Mouse (Mus musculus) testis, adult 2 months (tissue): Measurements from ENCODE around the gene Spcs2. TPM values are rescaled to one million over a fixed set of nuclear protein-coding genes. Genes with fewer than 3 reads are reported as not detected.

ENCODE experiments used
- H3K27ac ChIP-seq: fragments of 200-500 bp; 2 replicates; pipeline ENCODE4 v1.5.1; 2012; ENCODE audit warnings: low read depth, low read length; ENCODE audit not compliant: control insufficient read depth, insufficient read depth
- H3K27me3 ChIP-seq: fragments of 200-500 bp; 2 replicates; pipeline ENCODE4 v1.6.1; 2012; ENCODE audit warnings: mild to moderate bottlenecking, low read length, moderate library complexity; ENCODE audit not compliant: control insufficient read depth, insufficient read depth
- H3K36me3 ChIP-seq: fragments of 200-500 bp; 2 replicates; pipeline ENCODE4 v1.6.1; 2012; ENCODE audit warnings: mild to moderate bottlenecking, low read length; ENCODE audit not compliant: control insufficient read depth, insufficient read depth
- H3K4me1 ChIP-seq: fragments of 200-500 bp; 2 replicates; pipeline ENCODE4 v1.6.1; 2012; ENCODE audit warnings: low read length; ENCODE audit not compliant: control insufficient read depth, insufficient read depth
- H3K4me3 ChIP-seq: fragments of 200-500 bp; 2 replicates; pipeline ENCODE4 v1.5.1; 2012; ENCODE audit warnings: low read depth, mild to moderate bottlenecking, low read length, moderate library complexity, mixed read lengths; ENCODE audit not compliant: control insufficient read depth
- CTCF ChIP-seq: fragments of 200-500 bp; IDR thresholded peaks from 2 replicates; pipeline ENCODE4 v1.5.1; 2012; ENCODE audit warnings: low read depth, mild to moderate bottlenecking, inconsistent platforms, low read length, moderate library complexity; ENCODE audit not compliant: control insufficient read depth, insufficient read depth, insufficient replicate concordance
- POLR2A ChIP-seq: fragments of 200-500 bp; IDR thresholded peaks from 2 replicates; pipeline ENCODE4 v1.6.1; 2012; ENCODE audit warnings: low read depth, mild to moderate bottlenecking, inconsistent platforms, low read length, moderate library complexity; ENCODE audit not compliant: control insufficient read depth
- polyA plus RNA-seq: library from polyadenylated mRNA; depleted of rRNA; stranded (reverse); fragments of >200 nt; gene quantifications from 2 replicates; pipeline ENCODE4 v1.2.3, GENCODE M21; 2012

Gene Spcs2
- polyA plus RNA-seq, 1 experiment, result 204 TPM

DNA sequence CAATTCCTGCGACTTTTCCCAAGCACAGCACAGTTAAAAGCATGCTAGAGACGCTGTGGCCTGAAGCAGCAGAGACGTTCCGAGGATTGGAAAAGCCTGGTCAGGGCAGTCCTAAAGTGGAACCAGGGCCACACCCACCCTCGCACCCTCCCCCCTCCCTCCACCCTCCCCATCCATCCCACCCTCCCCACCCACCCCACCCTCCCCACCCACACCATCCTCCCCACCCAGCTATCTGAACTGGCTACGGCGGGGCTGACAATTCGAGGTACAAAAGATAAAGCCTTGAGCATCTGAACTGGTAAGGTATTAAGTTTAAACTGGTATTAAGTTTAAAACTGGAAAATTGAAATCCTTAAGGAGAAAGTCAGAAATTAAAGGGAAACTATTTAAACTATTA lies 59.7 kb downstream of the Spcs2 start:
- H3K27ac ChIP-seq, result no peak overlapping the region
- no peaks in the 10 kb centered on the region for H3K36me3 ChIP-seq
- no peaks in the 10 kb centered on the region for H3K4me1 ChIP-seq
- H3K27me3 ChIP-seq, result no peaks in the 10 kb centered on the region
- TF ChIP-seq POLR2A, result no peak
- H3K4me3 ChIP-seq, result no peak overlapping the region

DNA sequence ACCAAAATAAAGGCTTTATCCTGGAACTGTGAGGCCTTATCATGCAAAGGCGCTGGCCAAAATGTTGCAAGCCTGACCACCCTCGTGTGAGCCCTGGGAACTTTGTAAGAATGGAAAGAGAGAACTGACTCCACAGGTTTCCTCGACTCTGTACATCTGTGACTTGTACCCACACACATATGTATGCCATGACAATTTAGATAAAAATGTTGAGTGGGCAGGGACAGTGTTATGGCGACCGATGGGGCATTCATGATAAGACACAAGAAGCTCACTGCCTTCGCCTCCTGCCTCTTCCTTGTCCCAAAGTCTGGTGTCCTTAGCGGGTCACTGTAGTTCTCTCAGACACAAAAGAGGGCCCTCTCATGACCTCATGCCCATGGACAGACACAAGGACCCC lies 64.1 kb downstream of the Spcs2 start:
- no peak for TF ChIP-seq CTCF
- no peak for TF ChIP-seq POLR2A
- Histone ChIP-seq H3K4me1 (no peaks in the 10 kb centered on the region; the same call in 1 of the 2 replicates), H3K36me3 (no peaks in the 10 kb centered on the region), H3K27ac (no peak overlapping the region), H3K4me3 (no peak overlapping the region), H3K27me3 (no peaks in the 10 kb centered on the region)

DNA sequence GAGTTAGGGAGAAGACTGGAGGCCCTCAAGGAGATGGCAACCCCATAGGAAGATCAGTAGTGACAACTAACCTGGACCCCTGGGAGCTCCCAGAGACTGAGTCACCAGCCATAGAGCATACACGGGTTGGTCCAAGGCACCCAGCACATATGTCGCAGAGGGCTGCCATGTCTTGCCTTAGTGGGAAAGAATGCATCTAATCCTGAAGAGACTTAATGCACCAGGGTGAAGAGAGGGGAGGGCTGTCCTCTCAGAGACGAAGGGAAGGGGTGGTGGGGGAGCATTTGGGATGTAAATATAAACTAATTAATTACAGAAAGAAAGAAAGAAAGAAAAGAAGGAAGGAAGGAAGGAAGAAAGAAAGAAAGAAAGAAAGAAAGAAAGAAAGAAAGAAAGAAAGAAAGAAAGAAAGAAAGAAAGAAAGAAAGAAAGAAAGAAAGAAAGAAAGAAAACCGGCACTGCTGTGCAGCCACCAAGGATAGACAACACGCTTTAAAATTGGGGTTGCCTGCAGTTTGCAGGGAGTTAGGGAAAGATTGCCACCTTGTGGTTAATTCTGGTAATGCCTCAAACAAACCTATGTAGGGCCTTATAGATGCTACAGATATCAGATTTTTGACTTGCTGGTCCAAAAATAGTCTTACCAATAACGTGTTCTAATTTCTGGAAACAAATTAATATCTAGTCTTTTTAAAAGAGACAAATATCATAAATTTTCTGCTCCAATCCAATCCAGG lies 65.2 kb downstream of the Spcs2 start:
- H3K27ac ChIP-seq, result no peak overlapping the region

GRCm38 (mm10) chr7:99797261-99797660 lies 66.0 kb downstream of the Spcs2 start:
- TF ChIP-seq POLR2A (no peak), CTCF (no peak)
- Histone ChIP-seq H3K4me3 (no peak overlapping the region), H3K27ac (no peak overlapping the region), H3K36me3 (no peaks in the 10 kb centered on the region), H3K27me3 (no peaks in the 10 kb centered on the region), H3K4me1 (no peaks in the 10 kb centered on the region; the same call in 1 of the 2 replicates)

More for the DNA sequence above, 65.2 kb downstream of the Spcs2 start:
- no peak overlapping the region for H3K4me3 ChIP-seq
- TF ChIP-seq POLR2A (no peak), CTCF (no peak)
- no peaks in the 10 kb centered on the region for H3K27me3 ChIP-seq
- no peaks in the 10 kb centered on the region; the same call in 1 of the 2 replicates for H3K4me1 ChIP-seq
- H3K36me3 ChIP-seq, result no peaks in the 10 kb centered on the region

GRCm38 (mm10) chr7:99796471-99796870 lies 66.8 kb downstream of the Spcs2 start:
- Histone ChIP-seq H3K4me1 (no peaks in the 10 kb centered on the region; the same call in 1 of the 2 replicates), H3K27me3 (no peaks in the 10 kb centered on the region), H3K27ac (no peak overlapping the region), H3K4me3 (no peak overlapping the region), H3K36me3 (no peaks in the 10 kb centered on the region)
- no peak for TF ChIP-seq CTCF
- TF ChIP-seq POLR2A, result no peak

- no peak overlapping the region for H3K27ac ChIP-seq
- no peaks in the 10 kb centered on the region for H3K36me3 ChIP-seq
- no peaks in the 10 kb centered on the region for H3K27me3 ChIP-seq
- H3K4me3 ChIP-seq, result no peak overlapping the region
- no peaks in the 10 kb centered on the region; the same call in 1 of the 2 replicates for H3K4me1 ChIP-seq
- TF ChIP-seq POLR2A (no peak), CTCF (no peak)
Observed at GRCm38 (mm10) chr7:99795192-99795981, 67.9 kb downstream of the Spcs2 start.

DNA sequence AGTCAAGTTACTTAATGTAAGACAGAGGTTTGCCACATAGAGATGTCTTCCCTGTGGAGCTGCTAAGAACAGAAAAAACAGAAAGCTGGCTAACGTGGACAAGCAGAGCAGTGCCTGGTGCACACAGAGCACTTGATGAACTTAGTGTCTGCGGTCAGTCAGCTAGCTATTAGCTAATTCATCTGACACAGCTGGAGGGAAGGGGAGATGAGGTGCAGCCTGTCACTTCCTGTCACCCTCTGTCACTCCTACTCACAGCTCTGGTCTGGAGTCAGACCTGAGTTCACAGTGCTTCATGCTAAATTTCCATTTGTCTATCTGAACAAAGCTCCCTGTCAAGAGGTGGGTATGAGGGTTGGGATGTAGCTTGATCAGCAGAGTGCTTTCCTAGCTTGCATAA lies 69.2 kb downstream of the Spcs2 start:
- no peak overlapping the region for H3K27ac ChIP-seq
- H3K4me3 ChIP-seq, result no peak overlapping the region
- no peaks in the 10 kb centered on the region; the same call in 1 of the 2 replicates for H3K4me1 ChIP-seq
- no peaks in the 10 kb centered on the region for H3K27me3 ChIP-seq
- TF ChIP-seq CTCF, result no peak
- no peak for TF ChIP-seq POLR2A
- no peaks in the 10 kb centered on the region for H3K36me3 ChIP-seq
